Mouse (Mus musculus): Measurements from ENCODE around the gene Gse1.

GRCm38 (mm10) chr8:120580336-120581000 lies 352.2 kb downstream of the Gse1 start:
- TF ChIP-seq CTCF (IDR thresholded peaks at IDR 0.05) (no peak), POLR2A (IDR thresholded peaks at IDR 0.05; ENCODE audit: insufficient read depth, low read depth, low read length) (no peak)

Measured in heart, adult 2 months (tissue).